Mouse (Mus musculus): ENCODE data around the gene Dbr1.

Dbr1 gene

DNA sequence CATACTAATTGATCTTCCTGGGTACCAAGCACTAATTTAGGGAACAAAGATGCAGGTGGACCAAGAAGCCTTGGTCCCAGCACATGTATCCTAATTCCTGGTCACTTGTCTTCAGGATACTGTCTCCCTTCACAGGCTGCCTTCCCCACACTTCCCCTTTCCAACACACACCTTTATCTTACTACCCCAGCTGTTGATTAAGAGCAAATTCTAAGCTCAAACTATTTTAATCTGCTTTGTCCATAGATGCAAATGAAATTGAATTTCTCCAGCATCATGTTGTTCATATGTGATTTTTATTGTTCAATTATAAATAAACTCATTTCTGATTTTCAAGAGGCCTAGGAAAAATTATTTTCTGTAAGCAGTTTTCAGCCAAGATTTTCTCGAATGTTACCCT, 46.4 kb downstream of the Dbr1 start:
- WGBS = 81% methylated on average over 1 of the region's 1 CpGs

DNA sequence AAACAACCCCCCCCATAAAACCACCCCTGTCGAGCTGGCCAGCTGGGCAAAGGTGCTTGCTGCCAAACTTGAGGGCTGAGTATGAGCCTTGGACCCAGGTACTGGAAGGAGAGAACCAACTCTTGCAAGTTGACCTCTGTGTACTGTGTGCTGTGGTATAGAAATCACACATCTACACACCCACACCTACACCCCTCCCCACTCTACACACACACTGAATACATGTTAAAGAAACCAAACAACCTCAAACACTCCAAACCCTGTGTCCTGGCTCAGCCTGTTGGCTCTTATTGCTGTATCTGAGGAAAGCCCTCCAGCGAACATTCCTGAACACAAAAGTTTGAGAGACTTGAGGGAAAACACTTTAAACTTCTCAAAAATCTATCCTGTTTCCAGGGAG, 47.4 kb downstream of the Dbr1 start:
- WGBS = 47% methylated on average over 2 of the region's 2 CpGs

GRCm38 (mm10) chr9:99624117-99624516, 48.5 kb downstream of the Dbr1 start:
- WGBS = 78% methylated on average over 6 of the region's 6 CpGs

DNA sequence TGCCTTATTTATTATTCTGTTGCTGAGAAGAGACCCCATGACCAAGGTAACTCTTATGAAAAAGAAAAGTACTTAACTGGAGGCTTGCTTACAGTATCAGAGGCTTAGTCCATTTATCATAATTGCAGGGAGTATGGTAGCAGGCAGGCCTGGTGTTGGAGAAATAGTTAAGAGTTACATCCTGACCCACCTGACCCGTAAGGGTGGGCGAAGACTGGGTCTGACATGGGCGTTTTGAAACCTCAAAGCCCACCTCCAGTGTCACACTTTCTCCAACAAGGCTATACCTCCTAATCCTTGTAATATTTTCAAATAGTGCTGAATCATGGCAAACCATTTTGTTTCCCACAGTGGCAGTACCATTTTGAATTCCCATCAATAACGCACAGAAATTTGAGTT, 53.0 kb downstream of the Dbr1 start:
- 58% methylated on average over 4 of the region's 4 CpGs for WGBS

GRCm38 (mm10) chr9:99629281-99630011, 53.8 kb downstream of the Dbr1 start, which contains the start of gene Dzip1l:
Gene Dzip1l, plus strand, starts transcription at chr9:99629496.
- 1% methylated on average over 44 of the region's 44 CpGs for WGBS

GRCm38 (mm10) chr9:99630071-99630470, 54.5 kb downstream of the Dbr1 start:
- WGBS = 3% methylated on average over 11 of the region's 11 CpGs

DNA sequence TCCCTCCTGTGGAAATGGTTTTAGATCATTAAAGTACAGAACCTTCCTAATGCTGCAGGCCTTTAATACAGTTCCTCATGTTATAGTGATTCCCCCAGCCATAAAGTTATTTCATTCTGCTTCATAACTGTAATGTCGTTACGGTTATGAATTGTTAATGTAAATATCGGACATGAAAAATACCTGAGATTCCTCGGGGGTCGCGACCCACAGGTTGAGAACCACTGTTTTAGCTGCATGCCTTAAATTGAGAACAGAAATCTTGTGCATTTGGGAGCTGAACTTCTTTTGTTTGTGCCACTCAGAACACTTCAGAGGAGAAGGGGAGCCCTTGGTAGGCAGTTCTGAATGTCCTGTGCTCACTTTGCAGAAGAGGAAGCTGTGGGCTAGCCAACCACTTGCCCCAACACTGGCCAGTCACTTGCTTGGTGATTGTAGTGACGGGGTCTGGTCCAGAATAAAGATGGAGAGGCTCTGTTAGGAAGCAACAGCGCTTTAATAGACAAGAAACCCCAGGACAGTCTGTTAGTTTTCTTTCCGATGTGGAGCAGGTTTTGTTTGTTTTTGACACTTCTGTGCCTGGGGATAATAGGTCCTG, 55.0 kb downstream of the Dbr1 start:
- 54% methylated on average over 9 of the region's 9 CpGs for WGBS

DNA sequence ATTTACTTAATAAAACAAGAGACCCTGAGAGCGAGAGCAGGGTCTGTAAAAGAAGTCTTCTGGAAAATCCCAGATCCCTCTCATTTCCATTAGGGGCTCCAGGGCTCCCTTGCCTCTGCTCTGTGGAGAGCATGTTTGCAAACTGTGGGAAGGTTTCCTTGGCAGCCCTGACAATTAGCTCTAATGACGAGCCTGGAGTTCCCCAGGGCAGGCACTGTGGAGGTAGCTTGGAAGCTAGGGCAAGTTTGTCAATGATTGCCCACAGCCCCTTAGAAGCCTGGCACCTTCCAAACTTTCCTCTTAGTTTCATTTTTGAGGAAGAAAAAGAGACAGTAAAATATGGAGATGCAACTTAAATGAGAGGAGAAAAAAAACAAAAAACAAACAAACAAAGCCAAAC, 56.2 kb downstream of the Dbr1 start:
- WGBS = 56% methylated on average over 2 of the region's 2 CpGs

GRCm38 (mm10) chr9:99632264-99632663, 56.7 kb downstream of the Dbr1 start:
- 47% methylated on average over 8 of the region's 8 CpGs for WGBS

All from cerebral cortex, adult 2 months (tissue).